Mouse (Mus musculus): ENCODE results near the gene Ptprj.
A peak's percentile ranks its signal among the peaks of the same experiment; 100 is the strongest.

Gene Ptprj

DNA sequence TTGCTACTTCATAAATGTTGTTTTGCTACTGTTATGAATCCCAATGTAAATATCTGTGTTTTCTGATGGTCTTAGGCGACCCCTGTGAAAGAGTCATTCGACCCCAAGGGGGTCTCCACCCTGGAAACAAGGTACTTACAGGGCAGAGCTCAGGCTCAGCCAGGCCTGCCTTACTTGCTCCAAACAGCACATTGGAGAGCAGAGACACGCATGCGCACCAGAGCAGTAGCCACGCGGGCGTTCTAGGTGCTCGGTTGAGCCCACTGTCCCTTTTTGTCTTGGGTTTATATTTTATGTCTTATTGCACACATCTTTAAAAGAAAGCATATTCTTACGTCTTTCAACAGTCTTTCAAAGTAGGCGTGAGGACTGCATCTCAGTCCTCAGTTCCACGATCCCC lies 22.1 kb downstream of the Ptprj start:
- DNase-seq: no peak

DNA sequence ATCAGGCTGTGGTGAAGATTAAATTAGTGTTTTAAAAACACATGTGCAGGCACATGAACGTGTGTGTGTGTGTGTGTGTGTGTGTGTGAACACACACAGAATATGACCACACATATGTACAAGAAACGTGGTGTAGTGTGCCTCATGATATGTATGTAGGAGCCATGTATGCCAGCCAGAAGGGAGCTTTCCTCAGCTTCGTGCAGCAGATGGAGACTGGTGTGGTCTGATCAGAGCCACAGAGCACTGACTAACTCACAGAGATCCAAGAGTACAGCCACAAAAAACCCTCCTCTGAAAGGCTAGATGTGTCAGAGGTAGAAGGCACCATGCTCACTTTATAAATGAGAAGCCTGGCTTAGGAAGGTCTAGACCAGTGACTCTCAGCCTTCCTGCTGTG lies 22.5 kb downstream of the Ptprj start:
- no peak for DNase-seq

DNA sequence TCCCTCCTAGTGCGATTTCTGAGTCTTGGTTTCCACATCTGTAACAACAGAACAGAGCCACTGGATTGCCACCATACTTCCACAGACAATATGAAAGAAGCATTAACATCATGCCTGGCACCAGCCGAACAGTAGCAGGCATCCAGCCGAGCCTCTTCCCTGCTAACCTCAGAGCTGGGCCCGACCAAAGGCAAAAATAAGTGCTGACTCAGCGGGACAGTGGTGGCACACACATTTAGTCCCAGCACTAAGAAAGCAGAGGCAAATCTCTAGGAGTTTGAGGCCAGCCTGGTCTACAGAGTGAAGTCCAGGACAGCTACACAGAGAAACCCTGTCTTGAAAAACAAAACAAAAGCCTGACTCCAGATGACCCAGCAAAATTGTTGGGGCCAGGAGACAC lies 24.7 kb downstream of the Ptprj start:
- no peak for DNase-seq

GRCm38 (mm10) chr2:90554806-90555205 lies 25.6 kb downstream of the Ptprj start:
- DNase-seq: no peak

DNA sequence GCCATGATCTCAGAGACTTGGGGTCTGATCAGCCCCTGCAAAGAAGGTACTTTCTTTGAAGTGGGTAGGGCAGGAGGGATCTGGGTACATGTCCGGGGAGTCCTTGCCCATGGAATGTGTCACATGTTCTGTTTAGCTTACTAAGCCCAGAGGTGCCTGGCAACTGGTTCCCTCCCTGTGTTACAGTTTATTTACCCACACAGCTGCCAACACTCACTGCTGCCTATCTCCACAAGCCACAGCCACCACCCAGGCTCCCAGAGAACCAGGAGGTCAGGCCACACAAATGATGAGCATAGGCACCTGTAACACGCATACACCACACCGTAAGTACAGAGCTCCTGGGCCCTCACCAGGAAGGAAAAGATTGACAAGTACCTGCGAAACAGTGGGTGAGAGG lies 26.6 kb downstream of the Ptprj start:
- DNase-seq: peak; percentile 42 to 69

GRCm38 (mm10) chr2:90550656-90551055 lies 29.8 kb downstream of the Ptprj start:
- no peak for DNase-seq

GRCm38 (mm10) chr2:90548541-90548940 lies 31.9 kb downstream of the Ptprj start:
- DNase-seq: peak; percentile 88 to 89

- peak; percentile 50 to 51 for DNase-seq
Observed at GRCm38 (mm10) chr2:90547144-90547609, 33.3 kb downstream of the Ptprj start.

DNA sequence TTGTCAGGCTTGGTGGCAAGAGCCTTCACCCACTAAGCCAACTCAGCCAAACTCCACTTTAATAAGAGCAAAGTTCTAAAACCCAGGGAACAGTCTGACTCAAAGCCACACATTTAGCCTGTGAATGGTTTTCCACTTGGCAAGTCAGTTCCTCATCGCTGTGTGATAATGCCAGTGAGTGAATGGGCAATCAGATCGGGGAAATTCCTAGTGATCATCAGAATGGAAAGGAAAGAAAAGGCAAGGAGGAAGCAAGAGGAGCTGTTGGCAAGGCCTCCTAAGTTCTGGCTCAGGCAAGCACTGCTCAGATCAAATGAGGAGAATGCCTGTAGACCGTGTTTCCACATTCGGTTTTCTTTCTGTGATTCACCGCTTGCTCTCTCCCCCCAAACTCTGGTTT lies 35.2 kb downstream of the Ptprj start:
- peak; percentile 74 to 91 for DNase-seq

- no peak for DNase-seq
Observed at GRCm38 (mm10) chr2:90543989-90544388, 36.5 kb downstream of the Ptprj start.

DNA sequence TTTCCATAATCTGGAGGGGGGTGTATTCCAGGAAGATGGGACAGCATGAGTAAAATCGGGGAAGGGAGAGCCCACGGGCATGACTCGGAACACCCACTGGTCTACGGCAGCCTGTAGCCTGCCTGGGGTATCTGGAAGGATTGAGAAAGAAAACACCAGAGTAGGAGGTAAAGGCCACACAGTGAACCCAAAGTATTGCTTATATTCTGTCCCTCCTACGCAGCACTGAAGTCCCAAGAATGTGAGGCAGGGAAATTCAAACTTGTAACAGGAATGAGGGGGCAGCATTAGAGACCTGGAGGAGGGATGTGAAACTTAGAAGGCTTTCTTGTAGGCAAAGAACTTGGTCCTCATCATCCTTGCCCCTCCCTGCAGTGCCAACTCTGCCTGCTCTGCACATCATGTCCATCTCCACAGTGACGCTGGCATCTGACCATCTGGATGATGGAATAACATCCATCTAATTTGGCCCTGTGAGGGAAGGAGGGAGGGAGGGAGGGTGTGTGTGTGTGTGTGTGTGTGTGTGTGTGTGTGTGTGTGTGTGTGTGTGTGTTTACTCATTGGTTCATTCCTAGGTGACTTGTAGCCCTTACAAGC lies 37.2 kb downstream of the Ptprj start:
- no peak for DNase-seq

DNA sequence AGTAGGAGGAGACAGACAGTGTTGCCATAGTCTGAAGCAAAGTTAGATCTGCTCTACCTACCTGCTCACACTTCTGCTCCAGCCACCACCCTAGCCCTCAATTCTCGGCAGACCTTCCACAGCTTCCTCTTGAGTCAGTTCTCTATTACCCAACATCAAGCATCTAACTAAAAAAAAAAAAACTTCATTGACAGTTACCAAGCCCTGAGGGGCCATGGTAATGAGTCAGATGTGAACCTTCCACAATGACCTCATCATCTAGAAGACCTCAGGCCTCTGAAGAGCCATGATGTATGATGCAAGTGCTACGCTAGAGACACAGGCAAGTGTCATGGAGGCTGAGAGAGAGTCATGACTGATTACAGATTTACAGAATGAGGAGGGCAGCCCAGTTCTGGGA lies 37.8 kb downstream of the Ptprj start:
- no peak for DNase-seq

GRCm38 (mm10) chr2:90539206-90539605 lies 41.2 kb downstream of the Ptprj start:
- no peak for DNase-seq

DNA sequence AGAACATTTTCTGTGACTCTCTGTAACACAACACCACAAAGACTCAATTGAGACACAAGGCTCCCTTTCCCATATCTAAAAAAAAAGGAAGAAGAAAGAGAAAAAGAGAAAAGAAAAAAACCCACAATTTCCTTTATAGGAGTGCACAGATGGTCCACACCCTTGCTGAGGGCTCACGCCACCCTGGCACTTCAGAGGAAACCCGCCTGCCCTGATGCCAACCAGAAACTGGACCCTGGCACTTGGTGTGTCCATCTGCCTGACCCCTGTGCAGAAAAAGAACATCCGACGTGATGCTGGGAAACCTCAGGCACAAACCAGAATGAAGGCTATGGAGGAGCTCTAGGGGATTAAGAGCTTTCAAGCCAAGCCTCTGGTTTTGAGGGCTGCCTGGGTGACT lies 43.2 kb downstream of the Ptprj start:
- no peak for DNase-seq

GRCm38 (mm10) chr2:90536555-90536954 lies 43.9 kb downstream of the Ptprj start:
- no peak for DNase-seq

DNA sequence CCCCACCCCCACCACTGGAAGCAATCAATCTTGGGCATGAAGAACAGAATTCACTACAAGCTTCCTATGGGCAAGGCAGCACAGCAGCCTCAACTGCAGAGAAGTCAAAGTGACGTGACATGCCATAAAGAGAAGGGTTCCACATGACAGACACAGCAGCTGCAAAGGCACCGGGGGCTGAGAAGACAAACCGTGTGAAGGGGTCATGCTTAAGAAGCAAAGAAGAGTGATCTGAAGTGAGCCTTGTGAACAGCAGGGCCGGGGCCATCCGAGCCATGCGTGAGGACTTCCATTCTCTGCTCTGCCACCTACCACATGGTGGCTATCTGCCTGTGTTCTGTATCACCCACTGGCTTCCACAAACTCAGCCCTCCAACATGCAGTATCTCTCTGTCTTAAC lies 45.7 kb downstream of the Ptprj start:
- no peak for DNase-seq

DNA sequence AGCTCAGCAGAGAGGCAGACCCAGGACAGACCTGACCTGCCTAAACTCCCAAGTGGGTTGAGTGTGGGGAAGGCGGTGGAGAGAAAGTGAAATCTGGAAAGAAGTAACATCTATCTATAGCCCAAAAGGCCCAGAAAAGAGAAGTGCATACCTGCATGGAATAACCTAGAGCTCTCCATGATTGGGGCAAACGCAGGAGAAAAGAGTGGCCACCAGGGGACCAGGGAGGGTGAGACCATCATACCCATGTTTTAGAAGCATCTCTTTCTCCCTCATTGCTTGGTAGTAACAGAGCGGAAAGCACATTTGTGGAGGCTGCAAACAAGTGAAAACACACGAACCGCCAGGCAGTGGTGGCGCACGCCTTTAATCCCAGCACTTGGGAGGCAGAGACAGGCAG lies 46.5 kb downstream of the Ptprj start:
- DNase-seq: no peak

GRCm38 (mm10) chr2:90532095-90532494 lies 48.4 kb downstream of the Ptprj start:
- no peak for DNase-seq

DNA sequence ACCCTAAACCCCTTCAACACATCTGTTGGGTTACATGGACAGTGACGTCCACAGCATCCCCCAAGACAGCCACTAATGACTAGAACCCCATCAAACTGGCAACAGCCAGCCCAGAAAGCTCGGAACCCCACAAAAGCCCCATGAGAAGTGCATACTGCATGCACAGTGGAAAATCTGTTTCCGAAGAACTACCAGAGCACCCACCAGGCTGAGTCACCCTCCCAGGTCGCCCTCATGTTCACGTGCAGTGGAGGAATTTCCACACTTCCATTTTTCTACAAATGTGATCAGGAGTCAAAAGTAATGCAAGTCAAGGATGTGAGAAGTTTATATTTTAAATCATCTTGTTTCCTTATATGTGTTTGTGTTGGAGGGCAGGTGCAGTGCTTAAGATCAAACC lies 52.3 kb downstream of the Ptprj start:
- no peak for DNase-seq

DNA sequence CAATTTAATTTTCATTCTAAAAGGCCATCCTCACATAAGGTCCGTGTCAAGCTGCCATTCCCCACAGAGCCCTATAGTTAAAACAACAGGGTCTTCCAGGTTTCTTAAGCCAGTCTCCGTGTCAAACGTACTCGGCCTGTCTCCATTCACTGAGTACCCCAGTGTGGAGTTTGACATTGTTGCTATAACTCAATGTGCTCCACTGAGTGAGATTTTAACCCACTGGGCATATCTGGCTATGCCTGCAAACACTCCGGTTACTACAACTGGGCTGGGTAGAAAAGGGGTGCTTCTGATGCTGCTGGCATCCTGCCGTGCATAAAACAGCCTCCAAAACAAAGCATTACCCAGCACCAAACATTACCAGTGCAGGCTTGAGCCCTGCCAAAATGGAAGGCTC lies 53.5 kb downstream of the Ptprj start:
- no peak for DNase-seq

- DNase-seq: no peak
Observed at GRCm38 (mm10) chr2:90526564-90526963, 53.9 kb downstream of the Ptprj start.

- DNase-seq: no peak
Observed at GRCm38 (mm10) chr2:90525807-90526206, 54.6 kb downstream of the Ptprj start.

DNA sequence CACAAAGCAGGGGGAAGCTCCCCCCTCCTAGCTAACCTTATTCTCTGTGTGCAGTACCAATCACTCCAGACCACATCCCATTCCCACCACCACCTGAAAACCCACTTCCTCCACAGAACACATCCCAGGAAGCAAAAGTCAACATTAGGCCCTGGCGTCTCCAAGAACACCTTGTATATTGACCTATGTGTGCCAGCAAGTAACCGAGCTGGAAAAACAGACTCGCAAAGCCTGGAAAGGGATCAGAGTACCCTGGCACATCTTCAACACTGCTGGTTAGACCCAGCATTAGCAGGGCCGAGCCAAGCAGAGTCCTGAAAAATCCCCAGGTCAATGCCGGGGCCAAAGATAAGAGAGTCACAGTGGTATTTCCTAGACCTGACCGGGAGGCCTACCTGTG lies 58.0 kb downstream of the Ptprj start:
- peak; percentile 76 to 77 for DNase-seq

DNA sequence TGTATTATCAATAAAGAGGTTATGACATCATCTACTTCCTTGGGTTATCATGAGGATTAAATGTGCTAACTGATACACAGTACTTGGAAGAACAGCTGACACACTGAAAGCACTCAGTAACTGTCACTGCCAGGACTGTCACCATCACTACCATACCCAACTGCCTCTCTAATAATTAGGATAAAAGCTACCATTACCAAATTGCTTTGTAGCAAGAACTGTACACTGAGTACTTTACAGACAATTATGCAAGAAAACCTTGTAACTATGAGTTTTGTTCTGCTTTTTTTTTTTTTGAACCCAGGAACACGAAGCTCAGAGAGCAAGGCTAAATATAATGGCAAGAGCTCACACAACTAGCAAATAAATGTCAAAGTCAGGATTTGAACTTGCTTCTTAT lies 58.5 kb downstream of the Ptprj start:
- DNase-seq: no peak

- DNase-seq: no peak
Observed at GRCm38 (mm10) chr2:90518296-90518695, 62.2 kb downstream of the Ptprj start.

- no peak for DNase-seq
Observed at GRCm38 (mm10) chr2:90514969-90515368, 65.5 kb downstream of the Ptprj start.

All from kidney, adult 8-10 months (tissue).